Mouse (Mus musculus) heart, postnatal 4 days (tissue): Measurements from ENCODE around the gene Ubqln1. TPM values are rescaled to one million over a fixed set of nuclear protein-coding genes. Genes with fewer than 3 reads are reported as not detected.

ENCODE experiments used
- DNase-seq: peaks from one replicate; pipeline ENCODE4 v3.0.0; 2021
- total RNA-seq, 2 experiments: library from RNA; stranded (reverse); gene quantifications; 2 replicates each; pipeline ENCODE4 v1.2.3; 2021

Gene Ubqln1
- total RNA-seq, 2 experiments from 2014 or later = 71.3 to 74.6 TPM

DNA sequence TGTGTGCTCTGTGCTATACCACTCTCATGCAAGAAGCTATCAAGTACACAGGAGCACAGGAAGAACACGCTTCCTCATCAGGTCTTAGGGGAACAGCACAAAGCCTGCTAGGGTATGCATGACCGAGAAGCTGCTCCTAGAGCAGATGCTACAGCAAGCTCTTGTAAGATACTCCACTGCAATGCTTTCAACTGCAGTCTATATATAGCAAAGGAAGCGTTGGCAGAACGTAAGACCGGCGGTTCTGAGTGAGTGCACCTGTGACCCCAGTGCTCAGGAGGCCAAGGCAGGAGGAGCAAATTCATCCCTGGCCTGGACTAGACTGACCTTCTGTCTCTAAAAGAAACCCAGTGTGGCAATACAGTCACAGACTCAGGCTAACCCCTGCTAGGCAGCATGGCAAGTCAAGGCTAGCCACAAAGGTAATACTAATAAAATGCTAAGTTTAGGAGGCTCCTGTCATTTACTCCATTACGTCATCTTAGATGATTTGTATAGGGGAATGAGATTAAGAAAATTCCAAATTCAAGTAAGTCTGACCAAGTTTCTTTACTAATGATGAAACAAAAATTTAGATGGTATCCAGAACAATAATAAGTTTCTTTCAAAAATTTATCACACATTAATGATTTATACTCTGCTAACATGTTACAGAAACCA lies 17.3 kb downstream of the Ubqln1 start:
- DNase-seq = no peak

DNA sequence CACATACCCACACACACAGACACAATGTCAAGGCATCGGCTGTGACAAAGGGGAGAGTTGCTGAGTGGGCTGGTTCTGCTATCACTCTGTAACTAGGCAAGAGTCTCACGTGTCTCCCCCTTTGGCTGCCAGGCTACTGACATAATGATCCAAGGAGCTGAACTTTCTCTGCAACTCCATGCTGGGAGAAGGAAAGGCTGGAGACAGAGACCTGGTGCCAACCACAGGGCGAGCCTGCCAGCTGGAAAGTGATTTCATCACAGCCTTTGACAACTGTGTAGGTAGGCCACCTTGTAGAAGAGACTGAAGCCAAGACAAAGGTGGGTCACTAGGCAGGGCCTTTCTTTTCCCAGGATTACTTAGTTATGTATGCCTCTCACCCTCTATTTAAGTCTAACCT lies 18.2 kb downstream of the Ubqln1 start:
- DNase-seq = no peak

DNA sequence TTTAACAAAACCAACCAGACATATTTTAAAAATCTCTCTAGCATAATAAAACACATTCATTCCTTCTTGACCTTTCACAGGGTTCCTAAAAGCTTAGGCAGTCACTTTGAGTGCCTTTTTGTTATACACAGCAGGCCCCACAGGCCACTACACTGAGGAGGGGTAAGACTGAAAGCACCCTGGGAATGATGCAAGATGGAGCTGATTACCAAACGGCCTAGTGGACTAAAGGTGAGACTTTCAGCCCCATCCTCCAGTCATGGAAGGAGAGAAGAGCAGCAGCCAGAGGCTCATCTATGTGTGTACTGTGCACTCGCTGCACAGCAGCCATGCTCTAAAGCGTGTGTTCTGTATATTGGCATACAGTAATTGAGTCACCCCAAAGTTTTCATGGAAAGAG lies 20.5 kb downstream of the Ubqln1 start:
- DNase-seq = no peak

- DNase-seq = no peak
Measured at GRCm38 (mm10) chr13:58193221-58193620, 22.2 kb downstream of the Ubqln1 start.

DNA sequence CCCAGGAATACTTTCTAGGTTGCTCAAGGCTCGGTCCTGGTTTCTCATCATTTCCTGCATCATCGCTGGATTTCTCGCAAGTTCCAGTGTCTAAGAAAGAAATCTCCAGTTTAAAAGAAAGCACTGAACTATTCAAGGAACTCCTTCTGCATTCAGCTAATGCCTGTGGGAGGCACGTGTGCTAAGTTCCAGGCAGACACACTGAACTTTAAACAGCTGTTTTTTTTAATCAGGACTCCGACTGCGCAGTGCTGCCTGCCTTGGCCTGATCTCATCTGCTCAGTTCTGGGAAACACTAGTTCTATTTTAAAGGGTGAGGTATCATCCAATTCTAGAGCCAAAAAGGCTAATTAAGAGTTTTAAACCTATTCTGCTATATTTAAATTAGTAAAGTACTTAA lies 23.3 kb downstream of the Ubqln1 start:
- no peak for DNase-seq

- DNase-seq = no peak
Measured at GRCm38 (mm10) chr13:58191516-58191915, 23.9 kb downstream of the Ubqln1 start.

DNA sequence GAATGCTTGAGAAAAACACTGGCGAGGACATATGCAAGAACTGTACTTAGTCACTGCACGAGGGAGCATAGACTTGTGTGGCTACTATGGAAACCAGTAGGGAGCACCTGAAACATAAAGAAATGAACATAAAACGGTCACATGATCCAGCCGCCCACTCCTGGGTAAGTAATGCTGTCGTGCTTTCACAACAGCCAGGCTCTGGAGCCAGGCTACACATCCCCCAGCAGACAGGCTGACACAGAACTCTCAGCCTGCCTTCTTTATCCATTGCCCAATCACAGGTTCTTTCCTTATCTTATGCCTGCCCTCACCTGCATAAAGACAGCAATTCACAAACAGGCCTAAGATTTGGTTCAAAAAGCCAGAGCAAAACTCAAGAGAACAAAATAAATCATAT lies 26.0 kb downstream of the Ubqln1 start:
- DNase-seq = no peak

DNA sequence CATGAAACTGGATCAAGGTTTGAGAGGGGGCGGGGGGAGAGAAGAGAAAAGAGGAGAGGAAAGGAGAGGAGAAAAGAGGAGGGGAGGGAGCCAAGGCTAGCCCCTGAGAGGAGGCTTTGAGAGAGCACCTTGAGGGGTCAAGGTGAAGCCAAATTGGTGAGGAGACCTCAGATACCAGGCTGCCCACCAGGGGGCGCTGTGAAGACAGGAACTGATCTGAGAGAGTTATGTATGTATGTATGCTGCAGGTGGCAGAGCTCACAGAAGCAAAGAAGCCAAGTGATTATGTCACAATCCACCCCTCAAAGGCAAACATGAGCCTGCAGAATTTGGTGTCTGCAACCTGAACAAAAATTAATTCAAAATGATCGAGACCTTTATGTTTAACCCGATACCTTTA lies 27.0 kb downstream of the Ubqln1 start:
- DNase-seq = peak; percentile 92

DNA sequence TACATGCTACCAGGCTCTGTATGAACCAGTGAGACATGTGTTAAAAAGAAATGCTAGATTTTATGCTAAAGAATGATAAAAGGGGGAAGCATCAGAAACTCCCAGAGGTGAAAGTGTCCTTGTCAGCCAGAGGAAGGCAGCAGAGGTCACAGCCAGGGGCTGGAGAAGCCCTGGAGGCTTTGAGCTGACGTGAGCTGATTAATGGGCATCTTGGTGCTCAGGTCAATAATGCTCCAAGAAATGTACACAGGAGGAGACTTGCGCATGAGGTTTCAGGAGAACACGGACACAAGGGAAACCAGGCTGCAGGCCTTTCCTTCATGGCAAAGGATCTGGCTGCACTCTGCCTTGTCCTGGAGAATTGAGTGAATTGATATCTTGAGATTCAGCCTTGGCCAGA lies 27.7 kb downstream of the Ubqln1 start:
- DNase-seq = no peak

DNA sequence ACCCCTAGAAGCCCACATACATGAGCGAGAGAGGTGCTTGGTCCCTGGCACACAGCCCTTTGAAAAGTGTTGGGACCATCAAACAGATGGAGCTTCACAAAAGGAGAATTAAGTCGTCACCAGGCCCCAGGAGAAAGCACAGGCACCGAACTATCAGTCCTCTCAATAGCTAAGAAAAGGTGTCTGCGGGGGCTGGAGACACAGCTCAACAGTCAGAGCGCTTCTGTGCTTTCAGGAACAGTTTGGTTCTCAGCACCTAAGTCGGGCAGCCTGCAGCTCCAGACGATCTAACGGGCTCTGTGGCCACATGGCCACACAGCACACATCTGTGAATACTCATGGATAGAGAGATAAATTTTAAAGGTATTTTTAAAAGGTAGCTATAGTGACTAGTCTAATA lies 29.2 kb downstream of the Ubqln1 start:
- no peak for DNase-seq

- no peak for DNase-seq
Measured at GRCm38 (mm10) chr13:58184111-58184510, 31.3 kb downstream of the Ubqln1 start.

GRCm38 (mm10) chr13:58181607-58182551 lies 33.6 kb downstream of the Ubqln1 start:
- no peak for DNase-seq

DNA sequence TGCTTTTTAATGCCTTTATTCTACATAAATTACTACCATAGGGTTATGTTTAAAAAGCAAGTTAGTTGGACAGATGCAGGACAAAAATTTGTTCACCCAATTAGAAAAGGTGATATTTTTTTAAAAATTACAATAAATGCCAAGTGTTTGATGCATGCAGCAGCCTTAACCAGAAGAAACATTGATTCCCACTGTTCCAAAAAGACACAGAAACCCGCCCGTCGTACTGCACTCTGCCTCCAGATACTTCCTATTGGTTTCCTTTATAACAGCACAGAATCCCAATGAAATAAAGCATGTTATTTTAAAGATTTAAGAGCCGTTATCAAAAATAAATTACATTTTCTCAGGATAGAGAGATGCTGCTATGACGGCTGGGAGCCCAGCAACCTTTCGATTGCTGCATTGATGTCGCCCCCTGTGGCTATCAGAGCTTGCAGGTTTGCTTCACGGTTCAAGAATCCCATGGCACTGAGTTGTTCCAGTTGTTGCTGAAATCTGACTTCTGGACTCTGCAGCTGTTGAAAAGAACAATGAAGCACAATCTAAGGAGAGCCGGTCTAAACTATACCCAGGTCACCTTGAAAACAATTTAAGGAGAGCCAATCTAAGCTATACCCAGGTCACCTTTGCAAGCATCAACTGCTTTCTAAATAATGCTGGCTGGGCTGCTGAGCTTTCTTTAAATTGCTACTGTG lies 37.8 kb downstream of the Ubqln1 start:
- peak; percentile 99 for DNase-seq

- DNase-seq = no peak
Measured at GRCm38 (mm10) chr13:58176105-58176504, 39.3 kb downstream of the Ubqln1 start.

DNA sequence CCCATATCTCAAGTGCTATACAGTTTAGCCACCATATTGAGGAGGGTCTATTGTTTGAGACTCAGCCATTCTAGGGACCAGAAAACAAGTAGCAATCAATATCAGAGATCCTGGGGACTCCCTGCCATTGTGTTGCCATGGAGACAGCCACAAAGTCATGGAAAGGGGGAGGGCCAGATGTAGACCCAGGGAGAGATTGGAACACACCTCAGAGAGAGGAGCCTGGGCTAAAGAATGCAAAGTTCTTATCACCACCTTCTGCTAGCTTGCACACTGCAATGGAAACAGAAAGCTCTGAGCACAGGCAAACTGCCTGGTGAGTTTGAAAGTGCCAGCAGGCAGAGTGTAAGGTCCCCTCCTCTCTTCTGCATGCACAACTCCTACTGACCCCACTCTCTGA lies 47.3 kb downstream of the Ubqln1 start:
- DNase-seq = no peak

- no peak for DNase-seq
Measured at GRCm38 (mm10) chr13:58163343-58163742, 52.1 kb downstream of the Ubqln1 start.

DNA sequence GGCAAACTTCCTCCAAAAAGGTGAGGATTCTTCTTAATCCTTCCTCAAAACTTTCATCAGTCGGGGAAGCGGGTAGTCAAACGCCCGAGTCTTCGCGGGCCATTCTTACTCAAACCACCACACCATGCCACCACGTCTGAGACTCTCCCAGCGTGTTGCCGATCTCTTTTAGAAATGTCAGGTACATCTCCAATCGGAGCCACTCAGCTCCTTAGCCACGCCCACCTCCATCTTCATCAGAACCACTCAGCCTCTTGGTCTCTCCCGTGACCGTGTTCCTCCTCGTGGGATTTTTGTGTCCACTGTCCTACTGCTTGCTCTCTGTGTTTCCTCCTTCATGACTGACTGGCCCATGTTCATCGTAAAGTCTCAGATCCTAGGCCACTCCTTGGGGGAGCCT lies 54.7 kb downstream of the Ubqln1 start:
- no peak for DNase-seq

DNA sequence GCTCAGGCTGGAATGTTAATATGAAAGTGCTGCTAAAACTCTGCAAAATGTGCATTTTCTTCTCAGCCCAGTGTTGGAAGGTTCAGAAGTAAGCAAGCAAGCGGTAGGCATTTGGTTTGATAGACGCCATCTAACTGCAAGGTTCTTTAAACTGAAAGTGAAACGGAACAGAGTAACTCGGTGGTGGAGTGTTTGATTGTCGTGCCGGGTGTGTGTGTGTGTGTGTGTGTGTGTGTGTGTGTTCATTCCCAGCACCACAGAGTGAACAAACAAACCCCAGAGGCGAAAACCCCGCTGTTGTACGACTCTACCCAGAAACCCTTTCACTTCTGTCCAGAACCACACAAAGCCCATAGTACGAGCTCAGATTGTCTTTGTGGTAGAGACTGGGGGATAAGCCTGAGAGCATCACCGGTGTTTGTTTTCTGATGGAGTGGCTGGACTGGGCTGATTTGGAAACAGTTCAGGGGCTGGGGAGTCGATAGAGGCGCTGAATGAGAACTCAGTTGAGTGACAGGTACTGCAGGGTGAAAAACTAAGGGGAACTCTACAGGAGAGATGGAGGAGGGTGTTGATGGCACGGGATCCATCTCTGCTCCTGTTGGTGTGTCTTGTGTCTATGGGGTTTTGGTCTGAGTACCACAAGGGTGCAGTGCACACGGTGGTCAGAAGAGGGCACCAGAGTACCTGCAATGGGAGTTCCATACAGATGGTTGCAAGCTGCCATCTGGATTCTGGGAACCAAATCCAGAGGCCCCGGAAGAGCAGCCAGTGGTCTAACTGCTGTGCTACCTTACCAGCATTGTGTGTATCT lies 57.1 kb downstream of the Ubqln1 start:
- DNase-seq = peak; percentile 93

DNA sequence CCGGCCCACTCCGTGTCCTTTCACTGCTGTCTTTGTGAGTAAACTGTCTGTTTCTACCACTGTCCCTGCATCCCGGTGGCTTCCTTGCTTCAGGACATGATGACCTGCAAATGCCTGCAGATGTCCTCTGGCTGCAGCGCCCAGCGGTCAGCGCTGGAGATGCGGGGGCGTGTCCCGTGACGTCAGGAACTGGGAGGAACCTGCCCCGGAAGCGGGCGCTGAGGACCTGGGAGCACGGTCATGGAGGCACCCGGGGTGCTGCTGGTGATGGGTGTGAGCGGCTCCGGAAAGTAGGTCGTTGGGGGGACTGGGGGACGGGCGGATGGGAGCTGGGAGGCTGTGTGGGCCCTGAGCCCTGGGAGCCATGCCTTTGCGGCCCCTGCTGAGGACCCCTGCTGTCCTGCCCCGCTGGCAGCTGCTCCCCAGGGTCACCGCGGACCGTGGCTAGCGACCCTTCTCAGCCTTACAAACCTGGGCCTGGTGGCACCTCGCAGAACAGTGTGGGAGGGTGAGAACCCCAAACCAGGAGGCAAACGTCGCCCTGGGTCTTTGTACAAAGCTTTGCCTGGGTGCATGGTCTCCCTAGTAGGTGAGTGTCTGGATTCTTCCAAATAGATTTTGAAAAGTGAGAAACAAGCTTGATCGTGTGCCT lies 57.9 kb downstream of the Ubqln1 start, which contains the start of gene Idnk:
Gene Idnk (plus strand): TSS at position 203 of the 652 bp plus-strand sequence.
- peak; percentile 93 for DNase-seq

DNA sequence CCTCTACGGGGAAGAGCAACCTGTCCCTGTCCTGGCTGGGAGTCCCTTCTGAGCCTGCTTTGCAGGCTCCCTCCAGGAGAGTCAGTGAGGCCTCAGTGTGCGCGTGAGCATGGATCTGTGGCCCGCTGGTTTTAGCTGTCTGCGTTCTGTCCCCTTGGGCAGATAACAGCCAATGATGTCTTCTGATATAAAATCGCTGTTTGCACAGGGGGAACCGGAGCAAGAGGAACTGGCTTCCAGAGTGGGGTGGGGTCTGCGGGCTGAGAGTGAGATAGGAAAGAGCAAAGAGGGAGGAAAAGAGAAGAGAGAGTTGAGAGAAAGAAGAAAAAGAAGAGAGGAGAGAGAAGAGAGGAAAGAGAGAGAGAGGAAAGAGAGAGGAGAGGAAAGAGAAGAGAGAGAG lies 58.4 kb downstream of the Ubqln1 start:
- DNase-seq = no peak

GRCm38 (mm10) chr13:58156031-58156430 lies 59.4 kb downstream of the Ubqln1 start:
- no peak for DNase-seq

- no peak for DNase-seq
Measured at GRCm38 (mm10) chr13:58150442-58150841, 65.0 kb downstream of the Ubqln1 start.
